Mouse (Mus musculus): ENCODE results near the gene Arnt.
A peak's percentile ranks its signal among the peaks of the same experiment; 100 is the strongest.
"Not testable (repeated sequence)": the region's sequence is repeated elsewhere in the genome, so short reads cannot be mapped to it uniquely, and the experiment has no call there.

Gene Arnt

GRCm38 (mm10) chr3:95434136-95434982 lies at the start of gene Arnt:
Gene Arnt, plus strand, starts transcription at chr3:95434388.
- peak; percentile 98 for DNase-seq (ENCODE audit: low spot score)

- DNase-seq (ENCODE audit: low spot score) = no peak
These were observed 48.6 kb upstream of the Arnt start for GRCm38 (mm10) chr3:95385401-95386075.

- peak; percentile 47 for DNase-seq (ENCODE audit: low spot score)
These were observed 39.8 kb upstream of the Arnt start for GRCm38 (mm10) chr3:95394385-95394784.

- no peak for DNase-seq (ENCODE audit: low spot score)
These were observed 31.4 kb upstream of the Arnt start, which contains the start of gene 4930558C23Rik for GRCm38 (mm10) chr3:95402741-95403140. Gene 4930558C23Rik, minus strand, starts transcription at chr3:95402841.

GRCm38 (mm10) chr3:95407728-95408127 lies 26.5 kb upstream of the Arnt start:
- DNase-seq (ENCODE audit: low spot score) = no peak

GRCm38 (mm10) chr3:95408852-95409251 lies 25.3 kb upstream of the Arnt start:
- DNase-seq (ENCODE audit: low spot score) = no peak

GRCm38 (mm10) chr3:95412268-95412667 lies 21.9 kb upstream of the Arnt start:
- DNase-seq (ENCODE audit: low spot score) = no peak

GRCm38 (mm10) chr3:95417866-95418265 lies 16.3 kb upstream of the Arnt start:
- DNase-seq (ENCODE audit: low spot score) = no peak

GRCm38 (mm10) chr3:95426476-95426875 lies 7.7 kb upstream of the Arnt start:
- DNase-seq (ENCODE audit: low spot score) = not testable (repeated sequence)

GRCm38 (mm10) chr3:95427117-95427890 lies 6.9 kb upstream of the Arnt start:
- not testable (repeated sequence) for DNase-seq (ENCODE audit: low spot score)

GRCm38 (mm10) chr3:95427891-95428238 lies 6.3 kb upstream of the Arnt start:
- DNase-seq (ENCODE audit: low spot score) = not testable (repeated sequence)

GRCm38 (mm10) chr3:95428423-95428822 lies 5.8 kb upstream of the Arnt start:
- DNase-seq (ENCODE audit: low spot score) = not testable (repeated sequence)

- DNase-seq (ENCODE audit: low spot score) = peak; percentile 56
These were observed 780 bp upstream of the Arnt start for GRCm38 (mm10) chr3:95433301-95433915.

GRCm38 (mm10) chr3:95434983-95435370 lies 789 bp downstream of the Arnt start:
- no peak for DNase-seq (ENCODE audit: low spot score)

- no peak for DNase-seq (ENCODE audit: low spot score)
These were observed 1.4 kb downstream of the Arnt start for GRCm38 (mm10) chr3:95435561-95435960.

GRCm38 (mm10) chr3:95438636-95439035 lies 4.4 kb downstream of the Arnt start:
- not testable (repeated sequence) for DNase-seq (ENCODE audit: low spot score)

- no peak for DNase-seq (ENCODE audit: low spot score)
These were observed 5.5 kb downstream of the Arnt start for GRCm38 (mm10) chr3:95439670-95440069.

- no peak for DNase-seq (ENCODE audit: low spot score)
These were observed 8.4 kb downstream of the Arnt start for GRCm38 (mm10) chr3:95442406-95443117.

- DNase-seq (ENCODE audit: low spot score) = no peak
These were observed 11.1 kb downstream of the Arnt start for GRCm38 (mm10) chr3:95445311-95445710.

- peak; percentile 60 for DNase-seq (ENCODE audit: low spot score)
These were observed 16.2 kb downstream of the Arnt start for GRCm38 (mm10) chr3:95450408-95450807.

- no peak for DNase-seq (ENCODE audit: low spot score)
These were observed 16.7 kb downstream of the Arnt start for GRCm38 (mm10) chr3:95450915-95451314.

Measured in MN1 (cell line).